Mouse (Mus musculus) erythroblast, embryonic 14.5 days (primary cell): ENCODE results near the gene Gm38392.
"Not testable (repeated sequence)": the region's sequence is repeated elsewhere in the genome, so short reads cannot be mapped to it uniquely, and the experiment has no call there.

Experiments
- GATA1 ChIP-seq: IDR thresholded peaks from 2 replicates; pipeline ENCODE4 v1.6.1; 2012; ENCODE audit warnings: low read length, inconsistent platforms, mixed read lengths
- TAL1 ChIP-seq: IDR thresholded peaks from 3 replicates; pipeline ENCODE4 v1.6.1; 2012; ENCODE audit warnings: low read length, inconsistent platforms, mixed read lengths

DNA sequence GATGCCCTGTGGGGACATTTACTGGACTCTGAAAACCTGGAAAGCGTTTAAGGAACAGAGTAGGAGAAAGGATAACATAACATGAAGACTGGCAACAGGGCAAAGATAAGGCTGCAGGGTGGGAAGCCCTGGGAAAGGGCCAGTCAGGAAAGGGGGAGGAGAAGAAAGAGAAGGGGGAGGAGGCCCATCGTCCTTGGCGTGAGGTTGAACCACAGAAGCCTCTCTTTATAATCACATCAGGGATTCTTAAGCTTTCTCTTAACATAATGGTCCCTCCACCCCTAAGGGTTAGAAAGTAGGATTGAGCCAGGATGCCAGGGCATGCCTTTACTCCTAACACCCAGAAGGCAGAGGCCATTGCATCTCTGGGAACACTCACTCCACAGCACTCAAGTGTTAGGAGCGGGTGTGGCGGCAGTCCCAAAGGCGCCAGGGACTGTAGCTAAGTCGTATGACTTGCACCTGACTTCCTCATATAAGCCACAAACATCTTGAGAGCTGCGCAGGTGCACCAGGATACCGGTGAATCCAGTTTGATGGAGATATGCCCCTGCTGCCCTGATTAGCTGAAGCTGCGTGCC is 1.2 kb upstream of the Gm38392 start:
- not testable (repeated sequence) for TF ChIP-seq GATA1, TAL1
